Mouse (Mus musculus) heart, embryonic 15.5 days (tissue): ENCODE data around the gene Ppie. TPM values are rescaled to one million over a fixed set of nuclear protein-coding genes. Genes with fewer than 3 reads are reported as not detected.
"Not testable (repeated sequence)": the region's sequence is repeated elsewhere in the genome, so short reads cannot be mapped to it uniquely, and the experiment has no call there.

Experiments used
- ATAC-seq: fragments of 200-750 bp; cut with Nextera tagmentation; replicated peaks from 2 replicates; pipeline ENCODE4 v1.8.0; 2017; ENCODE audit warnings: low read depth, moderate TSS enrichment; ENCODE audit not compliant: insufficient number of reproducible peaks, insufficient read depth, low FRiP score
- H3K27ac ChIP-seq: fragments of 300-500 bp; sonication (generic); 2 replicates; pipeline ENCODE4 v1.5.1; 2015; ENCODE audit warnings: mild to moderate bottlenecking, inconsistent platforms
- H3K27me3 ChIP-seq: fragments of 300-500 bp; sonication (generic); 2 replicates; pipeline ENCODE4 v1.6.1; 2015; ENCODE audit warnings: inconsistent platforms
- H3K36me3 ChIP-seq: fragments of 300-500 bp; sonication (generic); 2 replicates; pipeline ENCODE4 v1.6.1; 2015; ENCODE audit warnings: mild to moderate bottlenecking, inconsistent platforms
- H3K4me1 ChIP-seq: fragments of 300-500 bp; sonication (generic); replicated peaks from 2 replicates; pipeline ENCODE4 v1.6.1; 2015; ENCODE audit warnings: inconsistent platforms
- H3K4me2 ChIP-seq: fragments of 300-500 bp; sonication (generic); 2 replicates; pipeline ENCODE4 v1.6.1; 2015; ENCODE audit warnings: inconsistent platforms, mild to moderate bottlenecking, moderate library complexity
- H3K4me3 ChIP-seq: fragments of 300-500 bp; sonication (generic); 2 replicates; pipeline ENCODE4 v1.5.1; 2015; ENCODE audit warnings: mild to moderate bottlenecking, inconsistent platforms
- H3K9ac ChIP-seq: fragments of 300-500 bp; sonication (generic); 2 replicates; pipeline ENCODE4 v1.6.1; 2015; ENCODE audit warnings: mild to moderate bottlenecking, inconsistent platforms
- H3K9me3 ChIP-seq: fragments of 300-500 bp; sonication (generic); replicated peaks from 2 replicates; pipeline ENCODE4 v1.6.1; 2016; ENCODE audit warnings: inconsistent platforms
- WGBS: fragments of 180-500 bp; shearing (Covaris S2); methylation state at CpG from one replicate; pipeline ENCODE4 v1.1.7; 2015; ENCODE audit warnings: mixed read lengths; 5-methylcytosine and 5-hydroxymethylcytosine counted together
- polyA plus RNA-seq: library from polyadenylated mRNA; unstranded; fragments of >200 nt; fragmentation: Nextera tagmentation; extraction: Ambion mirVana; gene quantifications from 2 replicates; pipeline ENCODE4 v1.2.1, GENCODE M21; 2015

Ppie gene
- polyA plus RNA-seq, 1 experiment from 2014 or later, result 51.3 TPM

DNA sequence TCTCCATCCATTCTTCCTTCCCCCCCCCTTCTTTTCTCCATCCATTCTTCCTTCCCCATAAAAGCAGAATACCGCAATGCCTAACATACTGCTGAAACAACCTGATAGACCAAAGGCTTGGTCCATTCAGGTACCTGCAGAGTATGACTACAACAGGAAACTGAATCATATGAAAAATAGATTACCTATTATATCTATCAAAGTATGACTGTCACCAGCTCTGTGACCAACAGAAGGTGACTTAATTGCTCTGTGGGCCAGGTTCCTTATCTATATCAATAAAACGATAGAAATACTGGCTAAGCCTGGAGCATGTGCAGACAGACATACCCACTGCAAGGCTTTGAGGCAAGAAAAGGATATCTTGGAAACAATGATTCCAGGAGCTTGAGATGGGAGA, 15.7 kb upstream of the Ppie start:
- Histone ChIP-seq H3K4me3 (no peak overlapping the region), H3K4me2 (no peak overlapping the region), H3K9ac (no peak overlapping the region), H3K4me1 (no peaks in the 10 kb centered on the region), H3K9me3 (no peaks in the 10 kb centered on the region), H3K27me3 (peaks cover 10% of the 10 kb centered on the region; the same call in 1 of the 2 replicates), H3K27ac (no peak overlapping the region), H3K36me3 (no peaks in the 10 kb centered on the region)
- ATAC-seq, result no peak
- 45% methylated on average over 2 of the region's 2 CpGs for WGBS

DNA sequence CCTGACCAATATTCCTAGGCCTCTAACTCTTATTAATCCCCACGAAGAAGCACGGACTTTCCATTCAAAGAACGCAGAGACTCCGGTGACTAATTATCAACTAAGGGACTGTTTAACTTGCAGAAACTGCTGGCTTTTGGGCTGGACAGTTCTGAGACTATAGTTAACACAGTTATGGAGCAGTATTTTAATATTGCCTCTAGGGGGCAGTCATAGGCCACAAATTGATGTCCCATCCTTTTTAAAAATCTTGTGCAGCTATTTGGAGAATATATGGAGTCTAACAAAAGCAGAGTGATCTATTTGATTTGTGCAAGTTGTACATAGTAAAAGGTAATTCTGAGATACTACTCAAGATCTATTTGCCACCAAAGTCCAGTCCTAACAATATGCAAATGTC, 15.3 kb upstream of the Ppie start:
- Histone ChIP-seq H3K4me3 (no peak overlapping the region), H3K4me1 (no peaks in the 10 kb centered on the region), H3K4me2 (no peak overlapping the region), H3K36me3 (no peaks in the 10 kb centered on the region), H3K27ac (no peak overlapping the region), H3K9ac (no peak overlapping the region), H3K27me3 (peaks cover 10% of the 10 kb centered on the region; the same call in 1 of the 2 replicates), H3K9me3 (no peaks in the 10 kb centered on the region)
- 18% methylated on average over 4 of the region's 4 CpGs for WGBS
- ATAC-seq, result no peak

DNA sequence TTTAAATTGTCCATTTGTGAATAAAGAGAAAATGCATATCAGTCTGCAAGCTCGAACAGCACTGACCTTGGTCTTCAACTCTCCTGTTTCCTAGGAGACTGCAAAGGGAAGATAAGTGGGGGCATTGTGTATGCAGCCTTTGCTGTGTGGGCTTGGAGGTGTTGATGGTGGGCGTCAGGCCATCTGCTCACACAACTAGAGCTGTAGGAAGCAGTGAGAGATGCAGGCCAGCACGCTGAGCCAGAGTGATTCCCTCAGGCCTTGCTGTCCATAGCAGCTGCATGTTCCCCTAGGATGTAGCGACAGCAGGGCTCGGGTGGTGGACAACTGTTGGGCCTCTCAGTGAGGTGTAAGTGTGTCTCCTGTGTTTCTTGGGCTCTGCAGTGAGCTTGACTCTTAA, 13.2 kb upstream of the Ppie start:
- ATAC-seq, result no peak
- Histone ChIP-seq H3K9ac (no peak overlapping the region), H3K4me3 (no peak overlapping the region), H3K27ac (no peak overlapping the region), H3K9me3 (no peaks in the 10 kb centered on the region), H3K36me3 (no peaks in the 10 kb centered on the region), H3K27me3 (peaks cover 10% of the 10 kb centered on the region; the same call in 1 of the 2 replicates), H3K4me2 (no peak overlapping the region), H3K4me1 (no peaks in the 10 kb centered on the region)
- WGBS, result 34% methylated on average over 5 of the region's 5 CpGs

- H3K4me1 ChIP-seq, result no peaks in the 10 kb centered on the region
- H3K36me3 ChIP-seq, result no peaks in the 10 kb centered on the region
- peaks cover 10% of the 10 kb centered on the region; the same call in 1 of the 2 replicates for H3K27me3 ChIP-seq
- WGBS, result 72% methylated on average over 4 of the region's 4 CpGs
- H3K27ac ChIP-seq, result no peak overlapping the region
- no peaks in the 10 kb centered on the region for H3K9me3 ChIP-seq
- H3K4me3 ChIP-seq, result no peak overlapping the region
- no peak overlapping the region for H3K4me2 ChIP-seq
- ATAC-seq, result no peak
- no peak overlapping the region for H3K9ac ChIP-seq
Measured at GRCm38 (mm10) chr4:123152003-123152402, 12.3 kb upstream of the Ppie start.

DNA sequence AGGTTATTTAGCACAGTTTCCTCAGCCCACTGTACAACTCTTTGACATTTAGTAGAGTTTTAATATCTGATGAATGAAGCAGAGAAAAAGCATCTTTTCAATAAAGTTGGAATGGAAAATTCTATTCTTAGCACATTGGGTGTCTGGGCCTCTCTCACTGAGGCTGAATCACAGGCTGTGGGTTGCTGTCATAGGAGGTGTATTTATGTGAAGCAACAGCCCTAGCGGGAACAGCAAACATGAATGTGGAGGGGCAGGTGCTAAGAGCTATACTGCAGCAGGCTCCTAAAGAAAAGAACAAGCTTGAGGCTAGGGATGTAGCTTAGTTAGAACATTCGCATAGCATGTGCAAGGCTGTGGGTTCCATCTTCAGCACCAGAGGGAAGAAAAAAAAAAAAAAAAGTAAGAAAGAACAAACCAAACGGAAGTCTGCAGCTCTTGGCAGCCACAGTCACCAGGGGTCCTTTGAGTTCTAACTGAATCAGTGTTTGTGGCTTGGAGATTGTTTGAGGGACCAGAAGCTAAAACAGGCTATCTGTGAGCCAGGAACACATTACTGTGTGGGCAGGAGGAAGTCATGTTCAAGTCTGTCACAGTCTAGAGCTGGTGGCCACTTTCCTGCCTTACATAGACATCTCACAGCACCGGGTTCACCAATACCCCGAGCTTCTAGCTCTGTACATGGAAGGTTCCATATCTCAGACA, 7.8 kb upstream of the Ppie start:
- WGBS, result 65% methylated on average over 5 of the region's 5 CpGs
- Histone ChIP-seq H3K36me3 (no peaks in the 10 kb centered on the region), H3K4me1 (no peaks in the 10 kb centered on the region), H3K4me2 (no peak overlapping the region), H3K4me3 (no peak overlapping the region), H3K27me3 (no peaks in the 10 kb centered on the region), H3K9ac (no peak overlapping the region), H3K9me3 (no peaks in the 10 kb centered on the region), H3K27ac (no peak overlapping the region)
- ATAC-seq, result no peak

- H3K27ac ChIP-seq, result no peak overlapping the region
- no peak overlapping the region for H3K4me3 ChIP-seq
- H3K4me1 ChIP-seq, result peaks cover 10% of the 10 kb centered on the region
- peaks cover 35% of the 10 kb centered on the region for H3K36me3 ChIP-seq
- H3K4me2 ChIP-seq, result no peak overlapping the region
- no peak overlapping the region for H3K9ac ChIP-seq
- 84% methylated on average over 3 of the region's 3 CpGs for WGBS
- H3K27me3 ChIP-seq, result no peaks in the 10 kb centered on the region
- no peaks in the 10 kb centered on the region for H3K9me3 ChIP-seq
- ATAC-seq, result no peak
Measured at GRCm38 (mm10) chr4:123137551-123137950, 2.2 kb downstream of the Ppie start.

DNA sequence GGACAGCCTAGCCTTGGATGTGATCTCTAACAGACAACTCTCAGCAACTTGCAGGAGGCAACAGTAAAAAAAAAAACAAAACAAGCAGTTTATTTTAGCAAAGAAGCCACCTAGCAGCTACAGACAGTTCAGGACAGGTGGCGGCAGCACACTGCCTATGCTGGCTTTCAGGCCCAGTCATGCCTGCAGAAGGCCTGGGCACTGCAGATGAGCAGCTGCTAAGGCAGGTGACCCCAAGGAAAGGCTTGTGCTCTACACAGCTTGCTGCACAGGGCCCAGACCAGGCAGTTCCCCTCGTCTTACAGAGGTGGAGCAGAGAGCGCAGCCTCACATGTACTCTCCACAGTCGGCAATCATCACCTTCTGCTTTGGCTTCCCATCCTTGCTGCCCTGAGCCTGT, 12.7 kb downstream of the Ppie start:
- Histone ChIP-seq H3K4me1 (no peaks in the 10 kb centered on the region), H3K27me3 (no peaks in the 10 kb centered on the region), H3K4me2 (no peak overlapping the region), H3K27ac (no peak overlapping the region), H3K36me3 (peaks cover 62% of the 10 kb centered on the region), H3K9ac (no peak overlapping the region), H3K4me3 (no peak overlapping the region), H3K9me3 (no peaks in the 10 kb centered on the region)
- 85% methylated on average over 4 of the region's 4 CpGs for WGBS
- ATAC-seq, result no peak

DNA sequence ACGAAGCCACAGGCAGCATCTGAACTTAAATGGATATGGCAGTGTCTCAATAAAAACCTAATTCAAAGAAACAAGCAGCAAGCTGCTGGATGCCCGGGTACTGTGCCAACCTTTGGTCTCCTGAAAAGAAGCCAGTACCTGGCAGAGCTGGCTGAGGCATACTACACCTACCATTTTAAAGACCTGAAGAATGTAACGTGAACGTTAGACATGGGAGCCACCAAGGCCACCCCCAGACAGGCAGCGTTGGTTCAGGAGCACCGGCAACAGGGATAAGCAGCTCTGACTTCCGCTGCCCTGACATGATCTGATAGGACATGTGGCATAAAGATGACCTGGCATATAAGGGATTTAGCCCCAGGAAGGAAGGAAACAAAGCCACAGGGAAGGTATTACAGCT, 13.1 kb downstream of the Ppie start:
- ATAC-seq, result no peak
- Histone ChIP-seq H3K4me3 (no peak overlapping the region), H3K4me1 (no peaks in the 10 kb centered on the region), H3K27me3 (no peaks in the 10 kb centered on the region), H3K4me2 (no peak overlapping the region), H3K9me3 (no peaks in the 10 kb centered on the region), H3K9ac (no peak overlapping the region), H3K36me3 (peaks cover 58% of the 10 kb centered on the region), H3K27ac (no peak overlapping the region)
- 93% methylated on average over 7 of the region's 7 CpGs for WGBS

DNA sequence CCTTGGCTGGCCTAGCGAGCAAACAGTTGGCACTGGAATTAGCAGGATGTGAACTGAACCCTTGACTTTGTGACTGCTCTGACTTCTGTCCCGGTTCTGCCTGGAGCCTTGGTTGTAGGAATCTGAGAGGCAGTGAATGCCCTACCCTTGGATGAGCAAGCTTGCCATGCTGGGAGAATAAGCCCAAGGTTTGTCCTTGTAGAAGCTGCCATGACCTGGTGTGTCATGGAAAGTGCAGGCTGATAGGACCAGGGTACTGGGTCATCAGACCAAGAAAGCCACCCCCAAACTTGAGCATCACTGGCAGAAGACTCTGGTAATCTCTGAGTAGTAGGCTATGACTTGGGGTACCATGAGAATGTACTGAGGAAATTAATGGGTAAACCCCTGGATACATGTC, 18.5 kb downstream of the Ppie start:
- no peak overlapping the region for H3K27ac ChIP-seq
- no peaks in the 10 kb centered on the region; the same call in 1 of the 2 replicates for H3K4me1 ChIP-seq
- no peak overlapping the region for H3K9ac ChIP-seq
- ATAC-seq, result no peak
- no peak overlapping the region for H3K4me2 ChIP-seq
- H3K36me3 ChIP-seq, result peaks cover 8% of the 10 kb centered on the region
- peaks cover 14% of the 10 kb centered on the region for H3K27me3 ChIP-seq
- 71% methylated on average over 2 of the region's 2 CpGs for WGBS
- no peak overlapping the region for H3K4me3 ChIP-seq
- H3K9me3 ChIP-seq, result no peaks in the 10 kb centered on the region

DNA sequence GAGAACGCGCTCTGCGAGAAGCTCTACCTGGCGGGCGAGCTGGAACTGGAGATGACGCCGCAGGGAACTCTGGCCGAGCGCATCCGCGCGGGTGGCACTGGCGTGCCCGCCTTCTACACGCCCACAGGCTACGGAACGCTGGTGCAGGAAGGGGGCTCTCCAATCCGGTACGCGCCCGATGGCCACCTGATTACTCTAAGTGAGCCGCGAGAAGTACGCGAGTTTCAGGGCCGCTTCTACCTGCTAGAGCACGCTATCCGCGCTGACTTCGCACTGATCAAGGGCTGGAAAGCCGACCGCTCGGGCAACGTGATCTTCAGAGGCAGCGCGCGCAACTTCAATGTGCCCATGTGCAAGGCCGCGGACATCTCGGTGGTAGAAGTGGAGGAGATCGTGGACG, 23.1 kb downstream of the Ppie start:
- H3K9me3 ChIP-seq, H3K27ac ChIP-seq, H3K9ac ChIP-seq, ATAC-seq, H3K36me3 ChIP-seq, H3K4me1 ChIP-seq: not testable (repeated sequence)
- WGBS, result 11% methylated on average over 40 of the region's 42 CpGs
- Histone ChIP-seq H3K4me2 (peak overlapping the region; percentile 66), H3K27me3 (peaks cover 26% of the 10 kb centered on the region), H3K4me3 (peak overlapping the region; percentile 41)

DNA sequence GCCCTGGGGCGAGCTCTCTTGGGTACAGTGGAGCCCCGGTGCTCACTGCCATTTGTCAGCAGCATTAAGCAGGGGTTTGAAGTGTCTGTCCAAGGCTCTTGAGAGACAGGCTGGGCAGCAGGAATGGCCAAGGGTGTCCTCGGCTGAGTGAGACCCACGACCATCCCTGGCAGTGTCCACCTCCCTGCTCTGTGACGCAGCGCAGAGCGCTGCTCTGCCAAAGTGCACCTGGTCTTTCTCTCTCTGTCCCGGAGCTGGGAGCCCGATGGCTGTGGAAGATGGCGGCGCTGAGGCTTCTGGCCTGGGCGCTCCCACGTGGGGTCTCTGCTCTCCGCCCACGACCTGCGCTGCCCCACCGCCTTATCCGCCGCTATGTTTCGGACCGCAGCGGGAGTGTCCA, 23.7 kb downstream of the Ppie start, which contains the start of gene Oxct2b:
Gene Oxct2b, plus strand, starts transcription at position 256 of the 400 bp plus-strand sequence.
- no peak within 1 kb of the TSS for H3K9ac ChIP-seq
- no peaks in the 10 kb centered on the region for H3K36me3 ChIP-seq
- no peak within 1 kb of the TSS for H3K27ac ChIP-seq
- H3K4me1 ChIP-seq, result peaks cover 4% of the 10 kb centered on the region; the same call in 1 of the 2 replicates
- H3K4me3 ChIP-seq, result peak within 1 kb of the TSS; percentile 41
- H3K9me3 ChIP-seq, result no peaks in the 10 kb centered on the region
- H3K4me2 ChIP-seq, result peak within 1 kb of the TSS; percentile 66
- H3K27me3 ChIP-seq, result peaks cover 26% of the 10 kb centered on the region
- no peak for ATAC-seq
- WGBS, result 6% methylated on average over 22 of the region's 22 CpGs

GRCm38 (mm10) chr4:123114651-123115050, 25.1 kb downstream of the Ppie start:
- H3K4me3 ChIP-seq, ATAC-seq, H3K36me3 ChIP-seq, H3K9me3 ChIP-seq, H3K9ac ChIP-seq, H3K27ac ChIP-seq, H3K4me1 ChIP-seq, H3K4me2 ChIP-seq: not testable (repeated sequence)
- 81% methylated on average over 4 of the region's 4 CpGs for WGBS
- peaks cover 26% of the 10 kb centered on the region for H3K27me3 ChIP-seq
